Mouse (Mus musculus) kidney, postnatal 10 days (tissue): Measurements from ENCODE around the gene Ugt1a6a.
A peak's percentile ranks its signal among the peaks of the same experiment; 100 is the strongest.
"Not testable (repeated sequence)": the region's sequence is repeated elsewhere in the genome, so short reads cannot be mapped to it uniquely, and the experiment has no call there.

Experiments used
- DNase-seq: peaks from one replicate; pipeline ENCODE4 v3.0.0; 2021; ENCODE audit warnings: mixed read lengths

Ugt1a6a gene

GRCm38 (mm10) chr1:88135229-88135904 lies 758 bp downstream of the Ugt1a6a start:
- DNase-seq, result not testable (repeated sequence)

- peak; percentile 24 for DNase-seq
Observed at GRCm38 (mm10) chr1:88136646-88137045, 2.0 kb downstream of the Ugt1a6a start.

DNA sequence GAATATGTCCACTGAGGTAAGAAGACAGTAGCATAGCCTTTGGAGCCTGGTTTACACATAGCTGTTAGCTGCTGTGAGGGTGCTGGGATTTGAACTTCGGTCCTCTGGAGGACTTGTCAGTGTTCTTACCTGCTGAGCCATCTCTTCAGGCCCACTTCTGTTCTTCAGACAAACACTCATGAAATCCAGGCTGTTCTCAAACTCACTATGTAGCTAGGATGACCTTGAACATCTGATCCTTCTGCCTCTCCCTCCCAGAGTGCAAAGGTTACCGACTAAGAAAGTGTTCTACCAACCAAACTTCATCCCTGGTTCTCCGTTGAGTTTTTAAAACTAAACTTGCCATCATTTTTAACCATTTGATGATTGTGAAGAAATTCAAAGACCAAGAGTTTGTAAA lies 2.7 kb downstream of the Ugt1a6a start:
- DNase-seq, result no peak

DNA sequence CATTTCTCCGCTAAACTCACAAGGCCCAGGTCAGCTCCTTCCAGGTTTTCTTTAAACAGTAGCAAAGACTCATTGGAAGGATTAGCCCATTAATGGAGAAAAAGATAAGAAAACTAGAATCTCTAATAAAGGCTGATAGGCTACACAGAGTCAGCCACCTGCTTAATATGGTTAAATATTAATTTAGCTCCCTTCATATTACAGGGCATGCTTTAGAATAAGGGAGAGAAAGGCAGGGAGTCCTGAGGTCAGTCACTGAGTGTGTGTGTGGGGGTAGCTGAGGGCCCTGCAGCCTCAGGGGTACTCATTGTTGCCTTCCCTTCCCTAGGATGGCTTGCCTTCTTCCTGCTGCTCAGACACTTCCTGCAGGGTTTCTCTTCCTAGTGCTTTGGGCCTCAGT lies 3.5 kb downstream of the Ugt1a6a start:
- no peak for DNase-seq

GRCm38 (mm10) chr1:88140492-88140891 lies 5.9 kb downstream of the Ugt1a6a start:
- DNase-seq, result peak; percentile 55

DNA sequence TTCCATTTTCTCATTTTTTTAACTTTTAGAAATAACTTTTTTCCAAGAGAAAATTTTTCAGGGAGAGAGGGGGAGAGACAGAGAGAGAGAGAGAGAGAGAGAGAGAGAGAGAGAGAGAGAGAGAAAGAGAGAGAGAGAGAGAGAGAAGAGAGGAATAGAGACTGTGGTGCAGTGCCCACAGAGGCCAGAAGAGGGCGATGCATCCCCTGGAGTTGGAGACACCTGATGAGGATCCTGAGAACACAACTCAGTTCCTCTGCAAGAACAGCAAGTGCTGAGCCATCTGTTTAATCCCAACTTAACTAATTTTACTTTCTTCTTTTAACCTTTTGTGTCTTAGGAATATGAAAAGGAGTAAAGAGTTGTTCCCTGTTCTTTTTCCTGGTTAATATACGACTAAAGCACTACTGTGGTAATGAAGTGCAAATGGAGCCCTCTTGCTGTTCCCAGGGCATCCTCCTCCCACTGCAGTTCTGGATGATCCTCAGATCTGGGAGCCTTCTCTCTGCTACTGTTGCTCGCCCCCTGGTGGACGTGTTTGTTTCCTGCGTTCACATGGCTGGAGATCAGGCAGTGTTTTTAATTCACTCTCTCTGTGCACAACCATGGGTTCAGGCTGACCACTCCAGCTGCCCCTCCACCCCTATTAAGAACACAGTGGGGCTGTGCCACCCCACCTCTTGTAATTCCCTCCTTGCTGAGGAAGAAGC lies 9.5 kb downstream of the Ugt1a6a start:
- DNase-seq, result peak; percentile 78

GRCm38 (mm10) chr1:88145278-88145677 lies 10.7 kb downstream of the Ugt1a6a start:
- peak; percentile 39 for DNase-seq

- DNase-seq, result peak; percentile 40
Observed at GRCm38 (mm10) chr1:88150133-88150532, 15.5 kb downstream of the Ugt1a6a start.

DNA sequence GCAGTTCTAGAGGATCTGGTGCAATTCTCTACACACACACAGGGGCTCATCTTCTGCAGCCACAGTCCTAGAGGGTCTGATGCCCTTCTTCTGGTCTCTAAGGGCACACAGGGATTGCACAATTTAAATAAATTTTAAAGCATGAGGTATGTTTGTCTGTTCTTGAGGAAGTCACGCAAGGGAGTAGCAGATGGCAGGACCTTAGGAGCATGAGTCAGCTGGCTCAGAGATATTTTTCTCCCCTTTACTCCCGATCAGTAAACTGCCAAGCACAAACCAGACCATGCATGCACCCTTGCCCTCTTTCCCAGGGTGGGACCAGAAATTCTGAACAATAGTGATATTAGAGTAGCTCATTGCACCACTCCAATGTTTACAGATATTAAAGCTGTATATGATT lies 23.8 kb downstream of the Ugt1a6a start:
- no peak for DNase-seq

DNA sequence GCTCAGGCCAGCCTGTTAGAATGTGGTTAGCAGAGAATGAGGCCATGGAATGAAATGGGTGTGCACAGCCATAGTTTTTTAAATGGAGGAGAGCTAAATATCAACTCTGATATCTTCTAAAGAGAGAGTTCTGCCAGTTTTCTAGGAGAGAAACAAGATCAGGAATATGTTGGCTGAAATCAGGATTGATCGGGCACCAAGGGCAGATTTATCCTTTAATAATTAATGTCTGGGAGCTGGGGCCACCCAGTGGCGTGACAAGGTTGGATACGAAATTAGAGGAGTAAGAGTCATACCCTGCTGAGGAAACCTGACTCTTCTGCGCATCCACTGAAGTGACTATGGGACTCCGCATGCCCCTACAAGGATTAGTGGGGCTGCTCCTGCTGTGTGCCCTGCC lies 31.1 kb downstream of the Ugt1a6a start, which contains the start of gene Ugt1a5:
Gene Ugt1a5 (plus strand): TSS at position 302 of the 400 bp plus-strand sequence.
- no peak for DNase-seq

DNA sequence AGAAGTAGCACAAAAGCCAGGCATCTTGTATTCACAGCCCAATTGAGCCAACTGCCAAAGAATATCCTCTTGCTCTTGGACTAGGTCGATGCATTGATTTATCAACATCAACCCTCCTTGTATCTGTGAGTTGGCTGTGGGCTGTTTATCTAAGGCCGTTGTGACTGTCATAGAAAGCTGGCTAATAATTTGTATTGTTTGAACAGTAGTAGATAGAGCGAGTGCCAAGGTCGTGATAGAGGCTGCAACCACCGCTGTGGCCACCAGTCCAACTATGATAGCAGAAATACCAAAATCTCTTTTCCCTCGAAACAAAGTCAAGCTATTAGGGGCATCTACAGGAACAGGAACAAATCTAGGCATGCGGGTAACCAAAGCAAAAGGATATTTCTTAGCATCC lies 37.6 kb downstream of the Ugt1a6a start:
- not testable (repeated sequence) for DNase-seq

- no peak for DNase-seq
Observed at GRCm38 (mm10) chr1:88179657-88180056, 45.0 kb downstream of the Ugt1a6a start.

DNA sequence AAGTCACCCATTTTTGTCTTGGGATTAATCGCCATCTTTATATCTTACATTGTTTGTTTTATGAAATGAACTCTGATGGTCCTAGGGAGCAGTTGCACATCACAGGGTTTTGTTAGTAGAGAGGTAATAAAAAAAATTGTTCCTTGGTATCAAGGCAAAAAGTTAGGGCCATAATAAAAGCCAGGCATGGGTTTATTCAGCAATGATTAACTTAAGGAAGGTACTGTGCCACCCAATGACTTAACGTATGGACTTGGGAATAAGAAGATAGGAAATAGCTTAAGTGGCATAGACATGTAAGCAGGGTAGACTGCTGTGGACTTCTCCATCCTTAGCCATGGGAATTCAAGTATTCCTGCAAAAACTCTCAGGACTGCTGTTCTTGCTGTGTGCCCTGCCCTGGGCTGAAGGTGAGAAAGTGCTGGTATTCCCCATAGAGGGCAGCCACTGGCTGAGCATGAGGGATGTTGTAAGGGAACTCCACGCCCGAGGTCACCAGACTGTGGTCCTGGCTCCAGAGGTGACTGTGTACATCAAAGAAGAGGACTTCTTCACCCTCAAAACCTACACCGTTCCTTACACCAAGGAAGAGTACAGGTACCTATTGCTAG lies 51.8 kb downstream of the Ugt1a6a start:
- DNase-seq, result no peak

DNA sequence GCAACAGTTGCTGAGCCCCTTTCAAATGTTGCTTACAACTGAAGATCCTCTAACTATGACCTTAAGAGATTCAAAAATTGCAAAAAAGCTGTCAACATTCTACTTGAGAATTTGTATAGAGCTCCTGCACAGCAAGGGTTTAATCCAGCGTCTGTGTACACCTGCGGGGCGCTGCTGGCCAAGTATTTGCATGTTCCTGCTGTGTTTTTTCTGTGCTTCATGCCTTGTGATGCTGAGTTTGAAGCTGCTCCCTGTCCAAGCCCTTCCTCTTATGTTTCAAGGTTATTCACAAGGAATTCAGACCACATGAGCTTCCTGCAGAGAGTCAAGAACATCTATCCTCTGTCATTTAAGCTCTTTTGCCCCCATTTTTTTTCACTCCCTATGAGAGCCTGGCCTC lies 57.5 kb downstream of the Ugt1a6a start:
- no peak for DNase-seq

GRCm38 (mm10) chr1:88195687-88196086 lies 61.1 kb downstream of the Ugt1a6a start:
- peak; percentile 70 for DNase-seq

DNA sequence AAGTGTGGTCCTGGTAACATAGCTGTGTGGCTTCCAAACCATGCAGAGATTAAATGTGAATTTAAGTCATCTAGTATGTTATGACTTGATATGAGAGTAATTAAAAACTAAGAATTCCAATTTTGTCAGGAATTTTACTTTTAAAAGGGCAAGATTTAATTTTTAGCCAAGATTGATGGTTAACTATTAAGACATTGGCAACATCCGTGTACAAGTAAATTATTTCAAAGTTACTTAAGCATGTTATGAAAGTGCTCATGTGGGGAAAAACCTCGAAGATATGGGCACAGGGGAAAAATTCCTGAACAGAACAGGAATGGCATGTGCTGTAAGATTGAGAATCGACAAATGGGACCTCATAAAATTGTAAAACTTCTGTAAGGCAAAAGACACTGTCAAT lies 62.8 kb downstream of the Ugt1a6a start:
- no peak for DNase-seq

DNA sequence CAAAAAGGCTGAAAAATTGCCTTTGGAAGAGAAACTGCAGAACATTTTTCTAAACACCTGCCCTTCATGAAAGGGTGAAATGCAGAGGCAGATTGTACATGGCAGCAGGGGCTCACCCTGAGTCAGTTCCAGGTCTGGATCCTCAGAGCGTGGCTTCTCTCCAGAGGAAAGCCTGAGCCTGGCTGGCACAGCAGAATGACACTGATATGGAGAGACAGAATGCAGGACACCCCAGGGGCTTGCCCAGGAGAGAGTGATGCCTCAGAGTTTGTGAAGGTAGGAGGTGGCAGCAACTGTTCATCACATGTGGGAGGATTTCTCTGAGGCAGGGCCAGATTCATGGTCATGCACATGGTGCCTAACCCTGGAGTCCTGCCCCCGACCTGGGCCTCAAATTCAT lies 65.4 kb downstream of the Ugt1a6a start:
- DNase-seq, result no peak

GRCm38 (mm10) chr1:88200456-88200855 lies 65.8 kb downstream of the Ugt1a6a start, which contains the start of gene Ugt1a2:
Gene Ugt1a2, plus strand, starts transcription at chr1:88200601.
- DNase-seq, result peak; percentile 36

- peak; percentile 88 for DNase-seq
Observed at GRCm38 (mm10) chr1:88205294-88205922, 70.8 kb downstream of the Ugt1a6a start, which contains the start of gene Dnajb3. Gene Dnajb3, minus strand, starts transcription at chr1:88205782.

- no peak for DNase-seq
Observed at GRCm38 (mm10) chr1:88206843-88207479, 72.4 kb downstream of the Ugt1a6a start.

DNA sequence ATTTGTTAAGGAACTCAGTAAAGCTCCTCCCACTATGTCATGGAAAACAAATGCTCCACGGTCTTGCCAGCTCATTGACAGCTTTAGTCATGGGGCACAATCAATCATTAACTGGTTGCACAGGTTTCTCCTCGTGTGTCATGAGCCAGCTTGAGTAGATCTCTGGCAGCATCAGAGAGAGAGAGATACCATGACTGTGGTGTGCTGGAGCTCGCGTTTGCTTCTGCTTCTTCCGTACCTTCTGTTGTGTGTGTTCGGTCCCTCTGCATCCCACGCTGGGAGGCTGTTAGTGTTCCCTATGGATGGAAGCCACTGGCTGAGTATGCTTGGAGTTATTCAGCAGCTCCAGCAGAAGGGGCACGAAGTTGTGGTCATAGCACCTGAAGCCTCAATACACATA lies 77.2 kb downstream of the Ugt1a6a start, which contains the start of gene Ugt1a1:
Gene Ugt1a1 (plus strand): TSS at position 148 of the 400 bp plus-strand sequence.
- DNase-seq, result no peak

GRCm38 (mm10) chr1:88212341-88213045 lies 77.9 kb downstream of the Ugt1a6a start:
- DNase-seq, result no peak
